8 mouse cellular contexts compared by ENCODE assay signal in genomic region chr5:119670566-119671108, GRCm38 (mm10). TPM values are rescaled to one million over a fixed set of nuclear protein-coding genes. Genes with fewer than 3 reads are reported as not detected.
DNase-seq lines count a peak whose midpoint lies in the region; ATAC-seq lines count a peak whose summit lies in the region.

Gene Tbx3 (plus strand): TSS chr5:119670669.

- H3K27ac ChIP-seq in hindbrain, embryonic 10.5 days, result peak within 1 kb of the TSS; percentile 84
- H3K27ac ChIP-seq in lung, embryonic 15.5 days, result peak within 1 kb of the TSS; percentile 98

- no peaks in the 10 kb centered on the region for H3K9me3 ChIP-seq in hindbrain, embryonic 10.5 days
- no peaks in the 10 kb centered on the region for H3K9me3 ChIP-seq in lung, embryonic 15.5 days

- H3K36me3 ChIP-seq in hindbrain, embryonic 10.5 days, result no peaks in the 10 kb centered on the region
- H3K36me3 ChIP-seq in lung, embryonic 15.5 days, result no peaks in the 10 kb centered on the region

- peaks cover 100% of the 10 kb centered on the region for H3K27me3 ChIP-seq in hindbrain, embryonic 10.5 days (ENCODE audit: insufficient read depth, poor library complexity, severe bottlenecking)
- H3K27me3 ChIP-seq in lung, embryonic 15.5 days, result peaks cover 51% of the 10 kb centered on the region

- H3K9ac ChIP-seq in lung, embryonic 15.5 days, result peak within 1 kb of the TSS; percentile 85

- H3K4me1 ChIP-seq in hindbrain, embryonic 10.5 days (replicated peaks), result peaks cover 33% of the 10 kb centered on the region
- H3K4me1 ChIP-seq in lung, embryonic 15.5 days, result peaks cover 31% of the 10 kb centered on the region

- peak; percentile 97 for DNase-seq in NIH3T3 (ENCODE audit: low read depth)
- DNase-seq in cerebellum, postnatal 10 days, result peak; percentile 82 to 87
- peak; percentile 63 to 70 for DNase-seq in frontal cortex, postnatal 10 days (ENCODE audit: low spot score in 2 of 2)
- peak; percentile 93 for DNase-seq in hindbrain, embryonic 10.5 days (ENCODE audit: low spot score)
- DNase-seq in layer of hippocampus, adult 8-10 months (ENCODE audit: low spot score in 2 of 2), result peak; percentile 34 to 46
- peak; percentile 99 for DNase-seq in retina, postnatal 1 day
- DNase-seq in urinary bladder, postnatal 14 days (ENCODE audit: low spot score), result peak; percentile 96

- ATAC-seq in lung, embryonic 15.5 days (ENCODE audit: borderline replicate concordance, extremely low read depth, low FRiP score, low TSS enrichment), result peak; percentile 93

- peak within 1 kb of the TSS; percentile 81 for H3K4me2 ChIP-seq in lung, embryonic 15.5 days

- WGBS in hindbrain, embryonic 10.5 days, result under 1% methylated on average over 43 of the region's 43 CpGs
- under 1% methylated on average over 43 of the region's 43 CpGs for WGBS in lung, embryonic 15.5 days

- peak within 1 kb of the TSS; percentile 52 for H3K4me3 ChIP-seq in hindbrain, embryonic 10.5 days
- peak within 1 kb of the TSS; percentile 66 for H3K4me3 ChIP-seq in lung, embryonic 15.5 days

RNA-seq across cellular contexts. Expression of gene Tbx3, which starts in this region (rescaled TPM):
- polyA plus RNA-seq in hindbrain, embryonic 10.5 days (2016; fragmentation: Nextera tagmentation; extraction: Ambion mirVana), result 5.8 and 13.0 TPM in 2 replicates
- 1 to 10 TPM; 2.2 to 3.4 (median 2.6) TPM for total RNA-seq in layer of hippocampus, adult 8-10 months (2022)
- 59.7 and 63.9 TPM in 2 replicates for polyA plus RNA-seq in lung, embryonic 15.5 days (2015; fragmentation: Nextera tagmentation; extraction: Ambion mirVana)

Comparison
In these comparisons a context has a peak if more than half of its experiments do, and no peak if none do; other contexts are left out.
1. Peak in every context shown above with its lines: DNase-seq, ATAC-seq, H3K4me3 ChIP-seq and H3K27ac ChIP-seq.
2. DNase-seq: peak in every context shown above with its lines; median percentile 99 in retina, postnatal 1 day; 97 in NIH3T3; 96 in urinary bladder, postnatal 14 days; 93 in hindbrain, embryonic 10.5 days; 84 in cerebellum, postnatal 10 days; 66 in frontal cortex, postnatal 10 days; 40 in layer of hippocampus, adult 8-10 months.